Mouse (Mus musculus): ENCODE results near the gene Rbx1.

Rbx1 gene

GRCm38 (mm10) chr15:81485483-81485882 is 19.4 kb downstream of the Rbx1 start:
- DNase-seq, result peak in 1 of 2 experiments; percentile 22

GRCm38 (mm10) chr15:81503466-81503865 is 37.4 kb downstream of the Rbx1 start:
- no peak for DNase-seq

GRCm38 (mm10) chr15:81503995-81504394 is 37.9 kb downstream of the Rbx1 start:
- no peak for DNase-seq

- peak in 1 of 2 experiments; percentile 31 for DNase-seq
Measured at GRCm38 (mm10) chr15:81507201-81507600, 41.1 kb downstream of the Rbx1 start.

GRCm38 (mm10) chr15:81510621-81511020 is 44.5 kb downstream of the Rbx1 start:
- DNase-seq, result no peak

GRCm38 (mm10) chr15:81511601-81512261 is 45.6 kb downstream of the Rbx1 start:
- peak; percentile 71 to 78 for DNase-seq

GRCm38 (mm10) chr15:81514111-81514971 is 48.2 kb downstream of the Rbx1 start:
- peak; percentile 96 for DNase-seq

GRCm38 (mm10) chr15:81515221-81515620 is 49.1 kb downstream of the Rbx1 start:
- DNase-seq, result no peak

- no peak for DNase-seq
Measured at GRCm38 (mm10) chr15:81518031-81518430, 51.9 kb downstream of the Rbx1 start.

- DNase-seq, result no peak
Measured at GRCm38 (mm10) chr15:81518761-81519160, 52.7 kb downstream of the Rbx1 start.

- DNase-seq, result peak; percentile 68 to 72
Measured at GRCm38 (mm10) chr15:81522036-81522751, 56.1 kb downstream of the Rbx1 start.

- DNase-seq, result no peak
Measured at GRCm38 (mm10) chr15:81522761-81523168, 56.7 kb downstream of the Rbx1 start.

- DNase-seq, result peak; percentile 93 to 95
Measured at GRCm38 (mm10) chr15:81523169-81523871, 57.2 kb downstream of the Rbx1 start.

- DNase-seq, result no peak
Measured at GRCm38 (mm10) chr15:81523901-81524300, 57.8 kb downstream of the Rbx1 start.

Measured in kidney, adult 8-10 months (tissue).